8 mouse cellular contexts compared by ENCODE assay signal in genomic region chr6:88194053-88194977, GRCm38 (mm10). TPM values are rescaled to one million over a fixed set of nuclear protein-coding genes. Genes with fewer than 3 reads are reported as not detected.
DNase-seq lines count a peak whose midpoint lies in the region; ATAC-seq and TF ChIP-seq lines count a peak whose summit lies in the region.

No protein-coding gene starts in this region.

- peak overlapping the region; percentile 37 for H3K4me2 ChIP-seq in forebrain, postnatal 0 days (ENCODE audit: low read depth)
- H3K4me2 ChIP-seq in limb, embryonic 13.5 days (replicated peaks) = peak overlapping the region; percentile 72
- H3K4me2 ChIP-seq in stomach, embryonic 14.5 days (replicated peaks; ENCODE audit: low read depth, low read length) = peak overlapping the region; percentile 58

- TF ChIP-seq CTCF in forebrain, postnatal 0 days (IDR thresholded peaks at IDR 0.05; ENCODE audit: low read depth) = no peak

- H3K4me3 ChIP-seq in forebrain, postnatal 0 days (ENCODE audit: low read depth, low read length) = peak overlapping the region; percentile 17
- H3K4me3 ChIP-seq in limb, embryonic 13.5 days = peak overlapping the region; percentile 43
- H3K4me3 ChIP-seq in stomach, embryonic 14.5 days (ENCODE audit: low read depth, low read length) = peak overlapping the region; percentile 21

- peaks cover 82% of the 10 kb centered on the region for H3K27me3 ChIP-seq in forebrain, postnatal 0 days (ENCODE audit: insufficient read depth, low read length)
- H3K27me3 ChIP-seq in limb, embryonic 13.5 days = peaks cover 100% of the 10 kb centered on the region
- peaks cover 91% of the 10 kb centered on the region for H3K27me3 ChIP-seq in stomach, embryonic 14.5 days (ENCODE audit: control insufficient read depth, insufficient read depth, low read length)

- no peak overlapping the region for H3K9ac ChIP-seq in forebrain, postnatal 0 days
- H3K9ac ChIP-seq in limb, embryonic 13.5 days = peak overlapping the region; percentile 54
- no peak overlapping the region for H3K9ac ChIP-seq in stomach, embryonic 14.5 days (replicated peaks; ENCODE audit: low read depth, low read length)

- H3K9me3 ChIP-seq in forebrain, postnatal 0 days (ENCODE audit: low read length) = no peaks in the 10 kb centered on the region
- H3K9me3 ChIP-seq in limb, embryonic 13.5 days = no peaks in the 10 kb centered on the region
- no peaks in the 10 kb centered on the region for H3K9me3 ChIP-seq in stomach, embryonic 14.5 days (ENCODE audit: control insufficient read depth, low read depth, low read length)

- ATAC-seq in forebrain, postnatal 0 days = no peak
- ATAC-seq in limb, embryonic 13.5 days (ENCODE audit: low FRiP score, low read depth) = no peak
- no peak for ATAC-seq in stomach, embryonic 14.5 days (ENCODE audit: insufficient number of reproducible peaks, insufficient read depth, low FRiP score, low read depth)
- no peak for ATAC-seq in erythroid progenitor cell, adult 5-6 weeks (replicated peaks; ENCODE audit: low FRiP score, poor library complexity, severe bottlenecking)

- peak; percentile 37 to 58 for DNase-seq in cerebellum, postnatal 10 days
- no peak for DNase-seq in cerebellum, adult 11-12 months
- DNase-seq in ES-CJ7 (ENCODE audit: low read depth, low spot score) = peak; percentile 59
- DNase-seq in forebrain, postnatal 0 days = peak; percentile 71
- DNase-seq in adrenal gland, postnatal 36 days = no peak

- 1% methylated on average over 58 of the region's 58 CpGs for WGBS in forebrain, postnatal 0 days
- 2% methylated on average over 58 of the region's 58 CpGs for WGBS in limb, embryonic 13.5 days
- WGBS in stomach, embryonic 14.5 days = 1% methylated on average over 58 of the region's 58 CpGs

- H3K4me1 ChIP-seq in forebrain, postnatal 0 days (ENCODE audit: insufficient read depth) = 0 out of 2 replicates have a peak, but pooled peaks cover 10% of the 10 kb centered on the region
- H3K4me1 ChIP-seq in limb, embryonic 13.5 days = peaks cover 55% of the 10 kb centered on the region
- peaks cover 34% of the 10 kb centered on the region for H3K4me1 ChIP-seq in stomach, embryonic 14.5 days (ENCODE audit: control insufficient read depth, insufficient read depth, low read length)

- no peaks in the 10 kb centered on the region for H3K36me3 ChIP-seq in forebrain, postnatal 0 days (ENCODE audit: insufficient read depth)
- no peaks in the 10 kb centered on the region for H3K36me3 ChIP-seq in limb, embryonic 13.5 days
- H3K36me3 ChIP-seq in stomach, embryonic 14.5 days (ENCODE audit: control insufficient read depth, insufficient read depth, low read length) = no peaks in the 10 kb centered on the region

- no peak overlapping the region for H3K27ac ChIP-seq in forebrain, postnatal 0 days (ENCODE audit: low read depth, low read length)
- no peak overlapping the region for H3K27ac ChIP-seq in limb, embryonic 13.5 days
- H3K27ac ChIP-seq in stomach, embryonic 14.5 days (ENCODE audit: low read length) = no peak overlapping the region

RNA-seq across cellular contexts. Expression of gene Gata2, which starts 0.6 kb away (rescaled TPM):
- 1.2 and 2.3 TPM in 2 replicates for total RNA-seq in forebrain, postnatal 0 days (2014; rRNA removed)
- polyA plus RNA-seq in forebrain, postnatal 0 days (2015; fragmentation: Nextera tagmentation; extraction: Ambion mirVana) = 4.6 and 5.6 TPM in 2 replicates
- 11.9 and 12.0 TPM in 2 replicates for polyA plus RNA-seq in limb, embryonic 13.5 days (2015; fragmentation: Nextera tagmentation; extraction: Ambion mirVana)
- polyA plus RNA-seq in stomach, embryonic 14.5 days (2014; fragmentation: Nextera tagmentation; extraction: Ambion mirVana) = 3.3 and 3.5 TPM in 2 replicates
- total RNA-seq in erythroid progenitor cell, adult 5-6 weeks (2015; ENCODE audit: low replicate concordance) = 8.8 and 23.1 TPM in 2 replicates
- 2.6 and 3.3 TPM in 2 replicates for total RNA-seq in erythroid progenitor cell, adult 5-6 weeks (2017; ENCODE audit: low replicate concordance)
- total RNA-seq in adrenal gland, postnatal 36 days (2021) = 10 to 100 TPM; 21.0 to 21.1 TPM

RNA-seq across cellular contexts. Expression of gene Dnajb8, which starts 27.8 kb away (rescaled TPM):
- not detected in 2 replicates for total RNA-seq in forebrain, postnatal 0 days (2014; rRNA removed)
- not detected in 2 replicates for polyA plus RNA-seq in forebrain, postnatal 0 days (2015; fragmentation: Nextera tagmentation; extraction: Ambion mirVana)
- polyA plus RNA-seq in limb, embryonic 13.5 days (2015; fragmentation: Nextera tagmentation; extraction: Ambion mirVana) = not detected in 2 replicates
- polyA plus RNA-seq in stomach, embryonic 14.5 days (2014; fragmentation: Nextera tagmentation; extraction: Ambion mirVana) = not detected in 2 replicates
- total RNA-seq in erythroid progenitor cell, adult 5-6 weeks (2015; ENCODE audit: low replicate concordance) = not detected in 2 replicates
- not detected in 2 replicates for total RNA-seq in erythroid progenitor cell, adult 5-6 weeks (2017; ENCODE audit: low replicate concordance)
- not detected for total RNA-seq in adrenal gland, postnatal 36 days (2021)

Comparison
In these comparisons a context has a peak if more than half of its experiments do, and no peak if none do; other contexts are left out.
1. DNase-seq: peak in cerebellum, postnatal 10 days (2 of 2), ES-CJ7 (single experiment) and forebrain, postnatal 0 days (single experiment); none in cerebellum, adult 11-12 months (single experiment) and adrenal gland, postnatal 36 days (0 of 2).
2. Peak in every context shown above with its lines, with median percentiles within 50 percentile points of each other: H3K4me2 ChIP-seq and H3K4me3 ChIP-seq.